Mouse (Mus musculus): ENCODE results near the gene Zkscan2.

DNA sequence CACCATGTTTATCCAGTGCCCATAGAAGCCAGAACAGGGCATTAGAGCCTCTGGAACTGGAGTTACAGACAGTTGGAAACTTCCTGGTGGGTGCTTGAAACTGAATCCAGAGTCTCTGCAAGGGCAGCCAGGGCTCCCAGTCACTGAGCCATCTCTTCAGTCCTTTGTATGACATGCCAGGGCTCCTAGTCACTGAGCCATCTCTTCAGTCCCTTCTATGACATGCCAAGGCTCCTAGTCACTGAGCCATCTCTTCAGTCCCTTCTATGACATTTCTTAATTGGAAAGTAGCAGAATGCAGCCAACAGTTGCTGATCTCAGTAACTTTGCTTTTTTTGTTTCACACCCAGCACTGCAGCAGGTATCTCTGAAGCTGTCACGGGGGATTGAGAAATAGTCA lies 58.2 kb downstream of the Zkscan2 start:
- no peak for TF ChIP-seq USF1 (IDR thresholded peaks at IDR 0.05; ENCODE audit: low read depth)
- no peak for TF ChIP-seq SRF (IDR thresholded peaks at IDR 0.05; ENCODE audit: control insufficient read depth, insufficient read length, low read depth)
- no peak for TF ChIP-seq CEBPB (IDR thresholded peaks at IDR 0.05; ENCODE audit: insufficient read depth, poor library complexity, severe bottlenecking)
- no peak for TF ChIP-seq POLR2A (IDR thresholded peaks at IDR 0.05; ENCODE audit: insufficient read length, low read depth)
